Mouse (Mus musculus) right cerebral cortex, adult 2 months (tissue): ENCODE data around the gene Zfp110.

Experiments
- DNase-seq, 2 experiments: peaks; one replicate each; pipeline ENCODE4 v3.0.0; 2021 to 2022; ENCODE audit warnings: low spot score in 2 of 2

Gene Zfp110

DNA sequence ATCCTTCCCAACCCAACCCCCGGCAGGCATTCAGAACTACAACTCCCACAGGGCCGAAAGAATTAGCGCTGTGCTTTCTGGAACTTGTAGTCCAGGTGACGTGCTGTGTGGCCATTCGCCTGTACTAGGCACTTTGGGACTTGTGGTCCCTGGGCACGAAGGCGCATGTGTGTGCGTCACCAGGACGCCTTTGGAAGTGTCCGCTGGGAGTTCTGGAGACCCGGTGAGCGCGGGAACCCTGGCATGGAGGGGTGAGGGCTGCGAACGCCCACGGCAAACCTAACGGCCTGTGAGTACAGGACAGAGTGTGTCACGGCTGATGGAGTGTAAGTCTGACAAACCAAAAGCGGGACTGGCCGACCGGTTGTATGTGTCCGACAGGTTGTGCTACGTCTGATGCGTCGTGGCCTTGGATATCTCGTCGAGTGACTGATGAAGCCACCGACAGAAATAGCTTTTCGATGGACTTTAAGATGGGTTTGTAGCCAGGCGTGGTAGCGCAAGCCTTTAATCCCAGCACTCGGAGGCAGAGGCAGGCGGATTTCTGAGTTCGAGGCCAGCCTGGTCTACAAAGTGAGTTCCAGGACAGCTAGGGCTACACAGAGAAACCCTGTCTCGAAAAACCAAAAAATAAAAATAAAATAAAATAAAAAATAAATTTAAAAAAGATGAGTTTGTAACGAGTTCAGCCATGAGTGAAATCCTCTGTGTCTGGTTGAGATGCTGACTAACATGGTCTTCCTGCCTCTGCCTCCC is 63.3 kb downstream of the Zfp110 start, which contains the start of gene Zscan22:
Gene Zscan22, plus strand, starts transcription at position 161 of the 756 bp plus-strand sequence.
- peak; percentile 97 to 98 for DNase-seq
